ENCODE assay signal across 8 mouse cellular contexts in the genomic region with DNA sequence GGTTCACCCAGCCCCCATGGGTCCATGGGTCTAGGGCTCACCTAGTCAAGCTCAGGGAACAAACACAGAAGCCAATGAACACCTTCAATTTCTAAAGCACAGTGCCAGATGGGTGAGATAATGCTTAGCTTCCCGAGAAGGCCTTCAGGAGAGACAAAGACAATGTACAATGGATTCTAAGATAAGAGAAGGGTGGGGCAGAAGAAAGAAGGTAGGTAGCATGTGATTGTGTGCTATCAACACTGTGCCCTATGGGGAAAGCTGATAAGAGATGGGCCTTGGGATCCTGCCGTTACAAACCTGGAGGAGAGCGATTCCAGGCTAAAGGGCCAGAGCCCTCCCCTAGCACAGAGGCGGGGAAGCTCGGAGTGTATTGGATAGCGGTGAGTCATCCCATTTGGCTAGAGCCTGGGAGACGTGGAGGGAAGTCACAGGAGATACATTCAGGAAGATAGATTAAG. TPM values are rescaled to one million over a fixed set of nuclear protein-coding genes. Genes with fewer than 3 reads are reported as not detected.
DNase-seq lines count a peak whose midpoint lies in the region; ATAC-seq and TF ChIP-seq lines count a peak whose summit lies in the region.

No protein-coding gene starts in this region.

- peaks cover 21% of the 10 kb centered on the region; the same call in 1 of the 2 replicates for H3K27me3 ChIP-seq in liver, embryonic 12.5 days (replicated peaks)
- no peaks in the 10 kb centered on the region for H3K27me3 ChIP-seq in hindbrain, postnatal 0 days (ENCODE audit: insufficient read depth, low read length)

- 9% methylated on average over 7 of the region's 7 CpGs for WGBS in liver, embryonic 12.5 days (ENCODE audit: insufficient replicate concordance)
- WGBS in hindbrain, postnatal 0 days, result 73% methylated on average over 7 of the region's 7 CpGs

- H3K4me3 ChIP-seq in liver, embryonic 12.5 days, result no peak overlapping the region
- no peak overlapping the region for H3K4me3 ChIP-seq in hindbrain, postnatal 0 days (ENCODE audit: low read length)

- no peak overlapping the region for H3K9ac ChIP-seq in liver, embryonic 12.5 days
- H3K9ac ChIP-seq in hindbrain, postnatal 0 days (replicated peaks; ENCODE audit: low read length), result no peak overlapping the region

- peaks cover 36% of the 10 kb centered on the region for H3K4me1 ChIP-seq in liver, embryonic 12.5 days
- H3K4me1 ChIP-seq in hindbrain, postnatal 0 days (ENCODE audit: insufficient read depth, low read length), result no peaks in the 10 kb centered on the region

- no peak for TF ChIP-seq CTCF in hindbrain, postnatal 0 days (IDR thresholded peaks at IDR 0.05; ENCODE audit: low read depth)

- peak; percentile 23 for DNase-seq in gastrocnemius, postnatal 25 days
- DNase-seq in gastrocnemius, adult 8-10 months (ENCODE audit: low spot score in 2 of 2), result no peak
- DNase-seq in MN1 (ENCODE audit: low spot score) (peak; percentile 60), adipocyte (ENCODE audit: low spot score) (no peak)
- DNase-seq in cerebellum, adult 9-11 months, result peak; percentile 31
- DNase-seq in ovary, postnatal 36 days (ENCODE audit: low spot score), result no peak
- DNase-seq in hindbrain, postnatal 0 days (ENCODE audit: low spot score), result no peak

- peak; percentile 88 for ATAC-seq in liver, embryonic 12.5 days
- ATAC-seq in hindbrain, postnatal 0 days, result no peak

- no peaks in the 10 kb centered on the region for H3K9me3 ChIP-seq in liver, embryonic 12.5 days (replicated peaks)
- H3K9me3 ChIP-seq in hindbrain, postnatal 0 days (ENCODE audit: low read length), result no peaks in the 10 kb centered on the region

- H3K36me3 ChIP-seq in liver, embryonic 12.5 days, result no peaks in the 10 kb centered on the region
- H3K36me3 ChIP-seq in hindbrain, postnatal 0 days (ENCODE audit: insufficient read depth, low read length), result no peaks in the 10 kb centered on the region

- peak overlapping the region; percentile 28 for H3K4me2 ChIP-seq in liver, embryonic 12.5 days
- no peak overlapping the region for H3K4me2 ChIP-seq in hindbrain, postnatal 0 days (ENCODE audit: low read depth, low read length)

- 0 out of 2 replicates have a peak overlapping the region, but pooled peaks have one; percentile 53 for H3K27ac ChIP-seq in liver, embryonic 12.5 days
- no peak overlapping the region for H3K27ac ChIP-seq in hindbrain, postnatal 0 days

RNA-seq across cellular contexts. Expression of a gene that starts 12.7 kb away (rescaled TPM):
- total RNA-seq in gastrocnemius, postnatal 25 days (2021), result 1 to 10 TPM; 3.9 to 4.3 TPM
- total RNA-seq in gastrocnemius, adult 8-10 months (2022), result 1 to 10 TPM in 2 of 4 experiments, under 1 TPM in 2; 0.87 to 1.9 (median 1.3) TPM
- 0.04 and 0.19 TPM in 2 replicates for polyA plus RNA-seq in liver, embryonic 12.5 days (2016; fragmentation: Nextera tagmentation; extraction: Ambion mirVana)
- total RNA-seq in hindbrain, postnatal 0 days (2014; rRNA removed), result 6.6 and 8.2 TPM in 2 replicates
- polyA plus RNA-seq in hindbrain, postnatal 0 days (2015; fragmentation: Nextera tagmentation; extraction: Ambion mirVana), result 3.7 and 4.1 TPM in 2 replicates

Comparison
In these comparisons a context has a peak if more than half of its experiments do, and no peak if none do; other contexts are left out.
1. DNase-seq: peak in gastrocnemius, postnatal 25 days (single experiment), MN1 (single experiment) and cerebellum, adult 9-11 months (single experiment); none in gastrocnemius, adult 8-10 months (0 of 2), ovary, postnatal 36 days (single experiment), adipocyte (single experiment) and hindbrain, postnatal 0 days (single experiment).